Mouse (Mus musculus) Muller cell, postnatal 12 days (primary cell): ENCODE measurements at regions not wholly inside any gene's neighbourhood (a gene's known extent, or its start where the extent isn't known, plus 50 kb on each side); places are given as distances from the start of the nearest gene placed in this dataset.

Source experiments
- DNase-seq: peaks from one replicate; pipeline ENCODE4 v3.0.0-alpha.2; 2015; ENCODE audit errors: inconsistent ontology term

DNA sequence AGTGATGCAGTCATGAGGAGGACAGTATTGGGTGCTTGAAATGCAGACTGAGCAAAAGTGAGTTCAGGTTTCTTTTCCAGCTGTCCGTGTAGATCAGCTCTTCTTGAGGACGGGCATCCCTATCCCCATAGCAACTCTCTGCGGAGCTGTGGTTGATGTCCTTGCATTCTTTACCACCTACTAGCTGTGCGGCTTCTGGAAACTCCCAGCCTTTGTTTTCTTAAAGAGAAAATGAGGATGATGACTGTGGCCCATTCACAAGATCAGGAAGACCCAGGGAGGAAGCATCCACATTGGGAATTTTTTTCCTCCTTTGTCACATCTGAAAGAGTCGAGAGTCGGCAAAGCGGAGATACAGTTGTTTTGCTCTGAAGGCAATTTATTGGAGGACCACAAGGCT, 410.2 kb upstream of the Sall1 start:
- DNase-seq, result peak; percentile 11

DNA sequence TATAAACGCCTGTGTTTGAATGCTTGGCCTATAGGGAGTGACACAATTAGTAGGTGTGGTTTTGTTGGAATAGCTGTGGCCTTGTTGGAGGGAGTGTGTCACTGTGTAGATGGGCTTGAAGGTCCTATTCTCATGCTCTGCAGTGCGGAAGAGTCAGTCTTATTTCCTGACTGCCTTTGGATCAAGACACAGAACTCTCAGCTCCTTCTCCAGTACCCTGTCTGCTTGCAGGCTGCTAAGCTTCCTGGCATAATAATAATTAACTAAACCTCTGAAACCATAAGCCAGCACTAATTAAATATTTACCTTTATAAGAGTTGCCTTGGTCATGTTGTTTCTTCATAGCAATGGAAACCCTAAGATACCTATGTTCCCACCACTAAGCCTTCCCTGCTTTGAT, 409.8 kb upstream of the Sall1 start:
- no peak for DNase-seq

- DNase-seq, result no peak
These were observed 400.5 kb upstream of the Sall1 start for GRCm38 (mm10) chr8:89444466-89444865.

DNA sequence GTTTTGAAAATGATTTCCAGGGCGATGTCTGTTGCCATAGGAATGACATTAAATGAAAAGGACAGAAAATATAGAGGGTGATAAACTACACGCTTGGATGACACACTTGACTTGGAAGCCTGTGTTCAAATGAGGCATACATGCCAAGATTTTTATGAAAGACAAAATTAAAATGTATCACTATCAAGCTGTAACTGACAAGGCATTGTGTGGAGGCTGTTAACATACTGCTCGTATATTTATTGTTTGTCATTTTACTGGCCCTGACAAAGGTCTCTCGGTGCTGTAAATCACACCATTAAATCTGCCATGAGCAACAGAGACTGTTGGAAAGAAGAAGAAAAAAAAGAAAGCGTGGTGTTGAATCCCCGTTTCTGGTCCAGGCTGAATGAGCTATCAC, 395.3 kb upstream of the Sall1 start:
- DNase-seq, result peak; percentile 36

- DNase-seq, result no peak
These were observed 383.0 kb upstream of the Sall1 start for GRCm38 (mm10) chr8:89426969-89427368.

DNA sequence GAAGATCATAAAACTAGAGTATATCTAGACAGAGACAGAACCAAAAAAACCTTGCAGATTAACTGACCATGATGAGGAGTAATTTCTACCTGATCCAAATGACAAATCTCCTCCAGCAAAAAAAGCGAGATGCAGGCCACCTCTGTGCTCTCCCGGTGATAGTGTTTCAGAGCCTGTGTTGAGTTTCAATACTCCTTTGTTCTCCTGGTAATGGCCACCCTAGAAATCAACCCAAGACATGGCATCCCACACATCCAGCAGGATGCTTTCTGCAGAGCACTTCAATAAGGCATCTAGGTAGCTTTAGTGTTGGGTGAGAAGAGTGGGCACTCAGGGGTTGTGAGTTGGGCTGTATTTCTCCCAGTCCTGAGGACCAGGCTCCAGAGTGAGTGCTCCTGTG, 371.3 kb upstream of the Sall1 start:
- DNase-seq, result no peak

DNA sequence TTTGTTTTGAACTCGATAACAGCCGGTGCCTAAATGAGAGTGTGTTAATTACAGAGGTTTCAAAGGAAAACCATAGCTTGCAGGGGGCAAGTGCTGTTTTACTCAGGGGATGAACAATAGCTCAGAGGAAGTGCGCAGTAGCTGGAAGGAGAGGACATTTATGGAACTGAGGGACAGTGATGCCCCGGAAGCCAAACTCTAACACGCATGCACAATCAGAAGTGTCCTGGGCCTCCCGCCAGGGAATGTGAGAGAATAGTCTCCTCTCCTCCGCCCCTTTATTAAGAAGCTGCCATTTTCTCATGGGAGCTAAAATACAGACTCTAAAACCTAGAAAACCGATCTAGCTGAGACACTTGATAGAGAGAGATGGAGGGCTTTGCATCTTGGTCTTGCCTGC, 368.5 kb upstream of the Sall1 start:
- DNase-seq, result peak; percentile 52

DNA sequence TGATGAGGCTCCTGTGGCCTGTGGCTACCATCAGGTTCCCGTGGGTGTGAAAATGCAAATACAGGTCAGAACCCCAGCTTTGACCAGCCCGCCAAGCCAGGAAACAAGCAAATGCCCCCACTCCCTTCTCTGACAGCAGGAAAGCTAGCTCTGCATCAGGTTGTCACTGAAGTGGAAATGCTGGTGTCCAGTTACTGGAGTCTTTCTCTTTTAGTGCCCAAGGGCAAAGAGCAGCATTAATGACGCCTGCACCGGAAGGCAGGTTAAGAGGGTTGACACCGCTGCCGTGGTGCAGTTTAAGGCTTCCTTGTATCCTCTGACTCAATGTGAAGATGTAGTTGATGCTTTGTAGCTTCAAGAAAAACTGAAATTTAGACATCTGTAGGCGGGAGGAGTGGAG, 368.1 kb upstream of the Sall1 start:
- DNase-seq, result no peak

GRCm38 (mm10) chr8:89406688-89407087, 362.7 kb upstream of the Sall1 start:
- no peak for DNase-seq

DNA sequence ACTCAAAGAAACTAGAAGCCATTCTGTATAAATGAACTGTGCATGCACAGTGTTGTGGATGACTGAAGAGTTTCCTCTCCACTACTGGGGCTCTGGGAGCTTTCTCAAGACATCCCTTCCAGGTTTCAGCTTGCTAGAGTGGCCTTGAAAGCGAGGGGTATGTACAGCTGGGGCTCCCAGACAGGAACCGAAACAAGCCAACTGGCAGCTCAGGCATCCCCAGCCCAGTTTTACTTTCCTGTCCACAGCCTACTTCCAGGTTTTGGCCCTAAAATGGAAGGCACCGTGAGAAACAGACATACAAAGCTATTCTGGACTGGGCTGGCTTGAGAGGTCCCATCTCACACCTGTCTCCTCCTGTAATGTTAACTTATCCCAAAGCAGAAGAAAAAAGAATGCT, 360.3 kb upstream of the Sall1 start:
- DNase-seq, result no peak

DNA sequence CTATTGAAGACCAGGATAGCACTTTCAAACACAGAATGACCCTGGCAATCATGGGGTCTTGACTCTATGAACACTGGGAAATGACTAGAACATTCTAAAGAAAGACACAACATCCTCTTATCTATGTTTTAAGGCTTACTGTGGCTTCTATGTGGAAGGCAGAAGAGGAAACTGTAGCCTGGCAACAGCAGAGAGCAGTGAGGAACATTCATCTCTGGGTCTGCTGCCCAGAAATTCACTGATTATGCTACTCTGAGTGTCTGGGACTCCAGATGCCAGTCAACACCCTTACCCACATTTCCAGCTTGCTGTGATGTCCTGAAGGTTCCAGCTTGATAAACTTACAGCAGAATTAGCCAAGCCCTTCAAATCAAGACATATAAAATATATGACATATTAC, 352.7 kb upstream of the Sall1 start:
- DNase-seq, result no peak

DNA sequence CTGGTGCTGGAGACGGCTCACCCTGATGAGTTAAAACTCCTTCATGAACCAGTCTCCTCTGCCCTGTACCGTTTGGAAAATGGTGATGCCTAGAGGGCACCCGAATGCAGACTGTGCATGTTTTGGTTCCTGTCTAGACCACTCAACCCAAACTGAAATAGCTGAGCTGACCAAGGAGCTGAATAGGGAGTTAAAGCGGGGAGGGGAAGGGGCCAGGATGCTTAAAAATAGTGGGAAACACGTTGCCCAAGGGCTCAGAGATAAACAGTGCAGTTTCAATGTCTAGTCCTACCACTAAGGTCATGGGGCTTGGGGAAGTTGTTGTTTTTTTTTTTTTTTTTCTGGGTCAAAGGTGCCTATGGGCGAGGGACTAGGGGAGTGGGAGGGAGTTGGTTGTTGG, 348.8 kb upstream of the Sall1 start:
- no peak for DNase-seq

- peak; percentile 27 for DNase-seq
These were observed 344.8 kb upstream of the Sall1 start for GRCm38 (mm10) chr8:89388761-89389160.

DNA sequence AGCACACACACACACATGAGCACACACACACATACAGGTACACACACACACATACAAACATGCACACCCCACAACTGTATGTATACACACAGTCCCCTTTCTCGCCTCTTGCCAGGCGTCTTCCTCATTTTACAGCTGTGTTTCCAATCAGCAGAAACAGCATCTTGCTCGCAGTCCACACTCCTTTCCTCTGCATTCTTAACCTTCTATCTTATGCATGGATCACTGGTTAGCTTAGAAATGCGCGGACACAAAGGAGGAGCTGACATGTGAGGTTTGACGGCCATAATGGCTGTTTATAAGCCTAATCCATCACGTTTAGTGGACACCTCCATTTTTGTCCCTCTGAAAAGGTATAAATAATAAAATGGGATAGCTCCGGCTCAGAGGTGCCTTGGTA, 343.3 kb upstream of the Sall1 start:
- DNase-seq, result no peak

GRCm38 (mm10) chr8:89385028-89385427, 341.1 kb upstream of the Sall1 start:
- DNase-seq, result no peak

DNA sequence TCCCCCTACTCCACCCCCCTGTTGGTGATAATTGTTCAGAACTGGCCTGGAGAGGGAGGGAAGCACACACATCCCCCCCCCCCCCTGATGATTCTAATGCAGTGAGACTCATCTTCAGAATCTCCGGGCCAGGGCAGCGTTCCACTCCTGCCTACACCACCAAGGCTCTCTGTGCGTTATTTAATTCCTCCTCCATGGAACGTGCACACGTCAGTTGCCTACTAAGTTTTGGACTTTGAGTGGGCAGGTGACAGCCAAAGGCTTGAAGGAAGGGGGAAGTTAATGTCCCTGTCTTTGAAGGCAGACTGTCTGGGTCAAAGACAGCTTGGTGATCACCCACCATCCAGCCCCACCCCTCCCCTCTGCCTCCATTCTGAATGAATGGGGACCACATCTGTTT, 339.8 kb upstream of the Sall1 start:
- no peak for DNase-seq

- no peak for DNase-seq
These were observed 338.8 kb upstream of the Sall1 start for GRCm38 (mm10) chr8:89382538-89383380.

DNA sequence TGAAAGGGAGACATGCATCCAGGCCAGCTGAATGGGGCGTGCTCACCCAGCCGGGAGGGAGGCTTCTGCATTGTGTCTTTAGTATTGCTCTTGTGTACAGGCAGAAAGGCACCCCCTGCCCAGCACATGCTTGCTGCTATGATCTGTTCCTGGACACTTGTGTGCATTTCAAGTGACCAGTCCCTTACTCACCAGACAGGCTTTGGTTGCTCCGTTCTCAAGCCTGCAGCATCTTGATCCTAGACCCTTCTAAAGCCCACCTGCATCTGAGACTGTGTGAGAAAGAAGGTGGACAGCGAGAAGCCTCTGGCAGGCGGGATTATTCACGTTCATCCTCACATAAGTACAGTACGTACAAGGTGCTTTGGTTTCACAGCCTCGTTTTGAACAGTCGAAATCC, 336.5 kb upstream of the Sall1 start:
- no peak for DNase-seq

- no peak for DNase-seq
These were observed 328.8 kb upstream of the Sall1 start for GRCm38 (mm10) chr8:89372761-89373160.

- no peak for DNase-seq
These were observed 327.8 kb upstream of the Sall1 start for GRCm38 (mm10) chr8:89371773-89372132.

DNA sequence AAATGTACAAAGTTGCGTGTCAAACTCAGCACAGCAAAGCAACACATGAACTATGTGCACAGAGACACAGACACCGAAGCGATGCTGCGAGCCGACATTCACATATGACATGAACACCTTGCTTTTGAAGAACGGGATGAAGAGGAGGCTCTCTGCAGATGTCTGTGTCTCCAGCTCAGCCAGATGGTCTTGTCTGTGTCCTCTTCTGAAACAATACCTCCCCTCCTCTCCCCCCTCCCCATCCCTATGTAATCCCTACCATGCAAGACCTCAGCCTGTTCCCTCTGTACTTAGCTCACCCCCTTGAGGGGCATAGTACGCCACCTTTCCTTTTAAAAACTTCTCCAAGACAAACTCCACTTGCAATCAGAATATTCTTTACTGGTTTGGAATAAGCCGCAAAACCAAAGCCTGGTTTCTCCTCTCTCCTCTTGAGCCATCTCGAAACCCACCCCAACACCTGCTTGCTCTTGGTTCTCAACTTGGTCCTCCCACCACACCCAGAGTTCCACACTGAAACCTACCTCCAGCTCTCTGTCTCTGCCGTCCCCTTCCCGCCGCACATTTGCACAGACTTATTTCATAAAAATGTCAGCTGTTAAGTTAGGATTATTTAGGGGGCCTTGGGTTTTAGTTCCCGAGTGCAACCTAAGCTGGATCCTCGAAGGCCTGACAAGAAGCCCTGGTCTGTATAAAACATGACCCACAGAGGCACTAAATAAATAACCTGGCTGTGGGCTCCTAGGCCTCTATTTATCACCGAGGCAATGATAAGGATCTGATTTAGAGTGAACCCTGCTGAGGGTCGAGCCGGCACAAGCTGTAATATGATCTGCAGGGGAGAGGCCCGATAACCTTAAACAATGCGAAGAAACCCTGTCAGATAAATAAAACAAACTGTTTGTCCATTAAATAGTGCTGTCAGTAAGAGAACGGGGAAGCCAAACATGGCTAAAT, 327.1 kb upstream of the Sall1 start:
- DNase-seq, result no peak

DNA sequence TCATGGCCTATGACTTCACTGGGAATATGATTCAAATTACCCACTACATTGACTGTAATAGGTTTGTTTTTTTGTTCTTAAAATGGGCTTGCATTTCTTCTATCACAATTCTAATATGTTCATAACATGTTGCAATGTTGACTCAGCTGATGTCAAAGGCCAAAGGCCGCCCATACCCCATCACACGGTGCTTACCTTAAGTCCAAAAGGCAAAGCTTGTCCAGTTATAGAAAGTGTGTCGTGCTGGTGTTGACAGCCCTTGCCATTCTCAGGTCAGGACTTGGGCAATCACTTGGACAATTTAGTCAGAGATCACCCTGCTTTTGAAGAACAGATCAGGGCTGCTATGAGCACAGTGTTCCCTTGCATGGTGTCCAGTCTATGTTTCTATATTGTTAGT, 321.5 kb upstream of the Sall1 start:
- DNase-seq, result no peak

DNA sequence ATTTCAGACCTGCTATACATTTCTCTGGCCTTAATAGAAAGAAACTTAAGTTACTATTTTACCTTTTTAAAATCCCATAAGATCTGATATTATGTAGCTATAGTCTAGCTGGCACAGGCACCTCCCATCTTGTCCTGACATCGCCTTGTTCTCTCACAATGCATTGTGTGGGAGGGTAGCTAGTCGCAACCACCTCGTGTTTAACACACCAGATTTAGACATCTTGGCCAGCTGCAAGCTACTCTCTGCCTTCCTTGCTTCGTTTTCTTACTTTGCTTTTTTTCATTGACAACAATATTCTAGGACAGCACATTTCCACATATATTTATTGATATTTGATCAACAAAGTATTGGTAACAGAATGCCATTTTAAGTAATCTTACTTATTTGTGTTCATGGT, 314.4 kb upstream of the Sall1 start:
- no peak for DNase-seq
